Mouse (Mus musculus) forebrain, embryonic 14.5 days (tissue): Measurements from ENCODE around the gene Tmc2. TPM values are rescaled to one million over a fixed set of nuclear protein-coding genes. Genes with fewer than 3 reads are reported as not detected.

Experiments used
- ATAC-seq: fragments of 200-750 bp; cut with Nextera tagmentation; 2 replicates; pipeline ENCODE4 v1.8.0; 2017; ENCODE audit warnings: mild to moderate bottlenecking, moderate library complexity
- DNase-seq: peaks from one replicate; pipeline ENCODE4 v3.0.0-alpha.2; 2015; ENCODE audit warnings: low spot score
- H3K27ac ChIP-seq: fragments of 300-500 bp; sonication (generic); 2 replicates; pipeline ENCODE4 v1.5.1; 2014; ENCODE audit warnings: low read depth, mild to moderate bottlenecking, control low read depth, low read length, moderate library complexity
- H3K27me3 ChIP-seq: fragments of 300-500 bp; sonication (generic); replicated peaks from 2 replicates; pipeline ENCODE4 v1.6.1; 2014; ENCODE audit warnings: low read length, control low read depth, mixed read lengths; ENCODE audit not compliant: control insufficient read depth, insufficient read depth
- H3K36me3 ChIP-seq: fragments of 300-500 bp; sonication (generic); 2 replicates; pipeline ENCODE4 v1.6.1; 2014; ENCODE audit warnings: low read length, control low read depth; ENCODE audit not compliant: control insufficient read depth, insufficient read depth
- H3K4me1 ChIP-seq: fragments of 300-500 bp; sonication (generic); 2 replicates; pipeline ENCODE4 v1.6.1; 2014; ENCODE audit warnings: antibody characterized with exemption, low read length, control low read depth; ENCODE audit not compliant: control insufficient read depth, insufficient read depth
- H3K4me2 ChIP-seq: fragments of 300-500 bp; sonication (generic); 2 replicates; pipeline ENCODE4 v1.6.1; 2014; ENCODE audit warnings: mild to moderate bottlenecking, control low read depth, low read length
- H3K4me3 ChIP-seq: fragments of 300-500 bp; sonication (generic); 2 replicates; pipeline ENCODE4 v1.5.1; 2014; ENCODE audit warnings: low read depth, low read length, control low read depth
- H3K9ac ChIP-seq: fragments of 300-500 bp; sonication (generic); 2 replicates; pipeline ENCODE4 v1.6.1; 2014; ENCODE audit warnings: mild to moderate bottlenecking, low read length, control low read depth, moderate library complexity
- H3K9me3 ChIP-seq: fragments of 300-500 bp; sonication (generic); replicated peaks from 2 replicates; pipeline ENCODE4 v1.6.1; 2016; ENCODE audit warnings: low read length, control low read depth, mixed read lengths; ENCODE audit not compliant: control insufficient read depth
- WGBS: fragments of 180-500 bp; shearing (Covaris S2); extraction: QIAGEN DNeasy Blood & Tissue Kit; methylation state at CpG from one replicate; pipeline ENCODE4 v1.1.7; 2014; 5-methylcytosine and 5-hydroxymethylcytosine counted together
- polyA plus RNA-seq: library from polyadenylated mRNA; unstranded; fragments of >200 nt; fragmentation: Nextera tagmentation; extraction: Ambion mirVana; gene quantifications from 2 replicates; pipeline ENCODE4 v1.2.1, GENCODE M21; 2014

The Tmc2 gene
- polyA plus RNA-seq, 1 experiment from 2014 or later: not detected

DNA sequence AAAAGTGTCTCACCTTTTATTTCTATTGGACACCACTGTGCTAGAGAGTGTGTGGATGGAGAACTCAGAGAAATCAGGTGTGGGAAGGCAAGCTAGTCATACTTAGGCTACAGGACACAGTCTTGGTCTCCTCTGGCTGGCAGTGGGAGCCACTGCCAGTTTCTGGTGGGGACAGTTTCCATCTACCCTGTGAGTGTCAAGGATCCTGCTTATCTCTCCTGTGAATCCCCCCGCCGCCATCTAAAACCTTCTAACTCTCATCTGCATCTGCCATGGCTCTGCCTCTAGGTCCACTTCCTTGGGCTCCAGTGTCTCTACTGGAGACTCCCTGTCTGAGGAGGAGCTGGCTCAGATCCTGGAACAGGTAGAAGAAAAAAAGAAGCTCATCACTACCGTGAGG lies 13.0 kb downstream of the Tmc2 start:
- H3K27me3 ChIP-seq: no peaks in the 10 kb centered on the region
- H3K9ac ChIP-seq: no peak overlapping the region
- H3K36me3 ChIP-seq: no peaks in the 10 kb centered on the region
- H3K9me3 ChIP-seq: no peaks in the 10 kb centered on the region
- ATAC-seq (no peak), DNase-seq (peak; percentile 14)
- H3K4me1 ChIP-seq: no peaks in the 10 kb centered on the region
- no peak overlapping the region for H3K27ac ChIP-seq
- 88% methylated on average over 3 of the region's 3 CpGs for WGBS
- no peak overlapping the region for H3K4me2 ChIP-seq
- H3K4me3 ChIP-seq: no peak overlapping the region

DNA sequence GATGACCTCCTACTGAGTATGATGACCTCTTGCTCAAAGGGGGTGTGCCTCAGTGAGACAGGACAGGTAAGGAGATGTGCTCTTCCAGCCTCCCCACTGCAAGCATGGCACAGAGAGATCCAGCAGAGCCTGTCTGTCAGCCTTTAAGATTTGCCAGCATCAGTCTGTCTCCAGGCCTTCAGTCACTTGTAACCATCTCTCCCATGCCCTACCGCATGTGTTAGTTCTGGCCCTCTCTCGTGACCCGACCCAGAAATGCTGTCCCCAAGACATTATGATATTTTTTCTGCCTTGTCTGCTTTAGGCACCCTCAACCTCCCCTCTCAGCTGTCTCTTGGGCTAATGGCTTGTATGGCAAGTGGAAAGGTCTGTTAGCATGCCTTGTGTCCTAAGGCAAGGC lies 14.6 kb downstream of the Tmc2 start:
- no peaks in the 10 kb centered on the region for H3K27me3 ChIP-seq
- no peak overlapping the region for H3K4me2 ChIP-seq
- WGBS: 94% methylated on average over 3 of the region's 3 CpGs
- no peak overlapping the region for H3K9ac ChIP-seq
- H3K36me3 ChIP-seq: no peaks in the 10 kb centered on the region
- DNase-seq (no peak), ATAC-seq (no peak)
- no peak overlapping the region for H3K27ac ChIP-seq
- no peaks in the 10 kb centered on the region for H3K9me3 ChIP-seq
- H3K4me3 ChIP-seq: no peak overlapping the region
- no peaks in the 10 kb centered on the region for H3K4me1 ChIP-seq

DNA sequence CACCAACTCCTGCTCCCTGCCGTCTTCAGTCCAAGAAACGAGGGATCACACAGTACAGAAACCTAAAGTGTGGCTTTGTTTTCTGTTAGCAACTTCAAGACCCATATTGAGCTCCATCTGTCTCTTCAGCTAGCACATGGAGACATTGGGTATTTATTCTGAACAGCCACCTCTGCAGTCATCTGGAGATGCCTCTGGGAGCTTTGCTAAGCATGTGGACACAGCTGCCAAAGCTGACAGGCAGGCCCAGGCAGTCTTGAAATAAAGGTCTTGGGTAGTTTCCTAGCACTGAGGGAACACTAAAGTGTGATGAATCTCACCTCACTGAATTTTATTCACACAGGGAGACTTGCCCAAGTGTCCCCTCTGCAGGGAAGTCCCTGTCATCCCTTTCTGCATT lies 16.6 kb downstream of the Tmc2 start:
- Histone ChIP-seq H3K4me1 (no peaks in the 10 kb centered on the region), H3K9me3 (no peaks in the 10 kb centered on the region), H3K4me3 (no peak overlapping the region), H3K9ac (no peak overlapping the region), H3K36me3 (no peaks in the 10 kb centered on the region), H3K27me3 (no peaks in the 10 kb centered on the region), H3K27ac (no peak overlapping the region), H3K4me2 (no peak overlapping the region)
- ATAC-seq (no peak), DNase-seq (no peak)
- 70% methylated on average over 2 of the region's 2 CpGs for WGBS

DNA sequence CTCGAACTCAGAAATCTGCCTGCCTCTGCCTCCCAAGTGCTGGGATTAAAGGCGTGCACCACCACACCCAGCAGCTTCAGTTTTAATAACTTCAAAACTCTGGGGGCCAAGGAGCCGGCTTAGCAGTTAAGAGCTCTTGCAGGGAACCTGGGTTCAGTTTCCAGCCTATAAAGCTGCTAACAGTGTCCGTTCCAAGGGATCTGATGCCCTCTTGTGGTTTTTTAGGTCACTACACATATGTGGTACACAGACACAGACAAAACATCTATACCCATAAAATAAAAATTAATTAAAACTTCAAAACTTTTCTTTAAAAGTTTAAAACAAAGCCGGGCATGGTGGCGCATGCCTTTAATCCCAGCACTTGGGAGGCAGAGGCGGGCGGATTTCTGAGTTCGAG lies 51.9 kb downstream of the Tmc2 start:
- Histone ChIP-seq H3K4me2 (no peak overlapping the region), H3K4me3 (no peak overlapping the region), H3K4me1 (no peaks in the 10 kb centered on the region), H3K9me3 (no peaks in the 10 kb centered on the region), H3K27ac (no peak overlapping the region), H3K36me3 (no peaks in the 10 kb centered on the region), H3K27me3 (no peaks in the 10 kb centered on the region), H3K9ac (no peak overlapping the region)
- WGBS: 47% methylated on average over 9 of the region's 9 CpGs
- peak; percentile 67 for DNase-seq
- no peak for ATAC-seq

GRCm38 (mm10) chr2:130248226-130248625 lies 53.2 kb downstream of the Tmc2 start:
- no peak overlapping the region for H3K9ac ChIP-seq
- DNase-seq (no peak), ATAC-seq (no peak)
- H3K4me2 ChIP-seq: no peak overlapping the region
- no peak overlapping the region for H3K27ac ChIP-seq
- H3K36me3 ChIP-seq: no peaks in the 10 kb centered on the region
- 75% methylated on average over 7 of the region's 7 CpGs for WGBS
- no peaks in the 10 kb centered on the region for H3K27me3 ChIP-seq
- no peaks in the 10 kb centered on the region for H3K9me3 ChIP-seq
- H3K4me3 ChIP-seq: no peak overlapping the region
- no peaks in the 10 kb centered on the region for H3K4me1 ChIP-seq

DNA sequence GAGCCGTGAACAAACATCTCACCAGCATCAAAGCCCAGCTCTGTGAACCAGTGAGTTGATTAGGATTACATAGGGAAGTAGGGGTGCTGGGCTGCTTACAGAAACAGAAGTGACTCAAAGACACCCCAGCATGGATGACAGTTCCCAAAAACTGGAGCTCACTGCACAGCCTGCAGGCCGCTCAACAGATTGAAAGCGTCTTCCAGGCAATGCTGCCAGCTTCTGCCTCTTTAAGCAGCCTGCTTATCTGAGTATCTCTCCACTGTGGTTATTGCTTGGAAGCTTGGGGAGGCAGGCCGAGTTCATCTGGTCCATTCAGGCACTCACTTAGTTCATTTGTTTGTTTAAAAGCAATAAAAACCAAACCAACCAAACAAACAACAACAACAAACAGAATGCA lies 61.8 kb downstream of the Tmc2 start:
- no peaks in the 10 kb centered on the region for H3K27me3 ChIP-seq
- no peak for DNase-seq
- H3K4me2 ChIP-seq: no peak overlapping the region
- H3K27ac ChIP-seq: no peak overlapping the region
- H3K9ac ChIP-seq: no peak overlapping the region
- no peaks in the 10 kb centered on the region for H3K9me3 ChIP-seq
- H3K36me3 ChIP-seq: no peaks in the 10 kb centered on the region
- H3K4me1 ChIP-seq: no peaks in the 10 kb centered on the region
- no peak for ATAC-seq
- H3K4me3 ChIP-seq: no peak overlapping the region
- WGBS: 91% methylated on average over 4 of the region's 4 CpGs

DNA sequence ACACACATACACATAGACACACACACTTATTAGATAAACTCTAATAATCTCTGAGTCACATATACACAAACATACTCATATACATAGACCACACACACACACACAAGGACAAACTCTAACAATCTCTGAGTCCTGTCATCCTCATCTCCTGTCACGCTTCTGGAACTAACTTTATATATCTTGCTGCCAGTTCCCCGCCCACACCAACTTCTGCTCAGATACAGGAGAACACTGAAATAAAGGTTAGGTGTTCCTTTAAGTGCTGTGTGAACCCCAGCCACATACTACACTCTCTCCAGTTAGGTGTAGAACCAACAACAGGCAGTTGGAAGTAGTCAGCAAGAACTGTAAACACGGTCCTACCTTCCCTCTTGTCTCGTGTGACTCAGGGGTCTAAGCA lies 65.8 kb downstream of the Tmc2 start:
- no peak overlapping the region for H3K4me2 ChIP-seq
- H3K4me1 ChIP-seq: no peaks in the 10 kb centered on the region
- H3K4me3 ChIP-seq: no peak overlapping the region
- H3K36me3 ChIP-seq: no peaks in the 10 kb centered on the region
- no peaks in the 10 kb centered on the region for H3K27me3 ChIP-seq
- ATAC-seq: no peak
- no peak overlapping the region for H3K9ac ChIP-seq
- no peak for DNase-seq
- H3K27ac ChIP-seq: no peak overlapping the region
- 85% methylated on average over 4 of the region's 4 CpGs for WGBS
- no peaks in the 10 kb centered on the region for H3K9me3 ChIP-seq

- Histone ChIP-seq H3K36me3 (no peaks in the 10 kb centered on the region), H3K4me2 (no peak overlapping the region), H3K9me3 (no peaks in the 10 kb centered on the region), H3K9ac (no peak overlapping the region), H3K27ac (no peak overlapping the region), H3K27me3 (no peaks in the 10 kb centered on the region), H3K4me3 (no peak overlapping the region), H3K4me1 (no peaks in the 10 kb centered on the region)
- 87% methylated on average over 2 of the region's 2 CpGs for WGBS
- ATAC-seq (no peak), DNase-seq (no peak)
Measured at GRCm38 (mm10) chr2:130261914-130262313, 66.9 kb downstream of the Tmc2 start.

GRCm38 (mm10) chr2:130262398-130262797 lies 67.4 kb downstream of the Tmc2 start:
- H3K4me3 ChIP-seq: no peak overlapping the region
- H3K4me1 ChIP-seq: no peaks in the 10 kb centered on the region
- H3K4me2 ChIP-seq: no peak overlapping the region
- DNase-seq (no peak), ATAC-seq (no peak)
- 81% methylated on average over 2 of the region's 2 CpGs for WGBS
- no peak overlapping the region for H3K9ac ChIP-seq
- no peaks in the 10 kb centered on the region for H3K9me3 ChIP-seq
- no peak overlapping the region for H3K27ac ChIP-seq
- no peaks in the 10 kb centered on the region for H3K36me3 ChIP-seq
- no peaks in the 10 kb centered on the region for H3K27me3 ChIP-seq

DNA sequence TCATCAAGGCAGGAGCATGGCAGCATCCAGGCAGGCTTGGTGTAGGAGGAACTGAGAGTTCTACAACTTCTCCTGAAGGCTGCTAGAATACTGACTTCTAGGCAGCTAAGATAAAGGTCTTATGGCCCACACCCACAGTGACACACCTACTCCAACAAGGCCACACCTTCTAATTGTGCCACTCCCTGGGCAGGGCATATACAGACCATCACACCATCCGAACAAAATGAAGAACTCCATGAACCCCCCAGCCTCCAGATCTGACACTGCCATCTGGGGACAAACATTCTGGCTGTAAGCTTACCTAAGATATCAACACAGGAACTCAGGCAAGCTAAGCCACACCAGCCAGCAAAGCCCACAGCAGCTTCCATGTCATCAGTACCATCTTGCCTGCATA lies 70.5 kb downstream of the Tmc2 start:
- Histone ChIP-seq H3K9me3 (no peaks in the 10 kb centered on the region), H3K4me1 (no peaks in the 10 kb centered on the region), H3K4me2 (no peak overlapping the region), H3K9ac (no peak overlapping the region), H3K36me3 (no peaks in the 10 kb centered on the region), H3K4me3 (no peak overlapping the region), H3K27me3 (no peaks in the 10 kb centered on the region), H3K27ac (no peak overlapping the region)
- 90% methylated on average over 1 of the region's 1 CpGs for WGBS
- DNase-seq (no peak), ATAC-seq (no peak)
